In the genomic region with DNA sequence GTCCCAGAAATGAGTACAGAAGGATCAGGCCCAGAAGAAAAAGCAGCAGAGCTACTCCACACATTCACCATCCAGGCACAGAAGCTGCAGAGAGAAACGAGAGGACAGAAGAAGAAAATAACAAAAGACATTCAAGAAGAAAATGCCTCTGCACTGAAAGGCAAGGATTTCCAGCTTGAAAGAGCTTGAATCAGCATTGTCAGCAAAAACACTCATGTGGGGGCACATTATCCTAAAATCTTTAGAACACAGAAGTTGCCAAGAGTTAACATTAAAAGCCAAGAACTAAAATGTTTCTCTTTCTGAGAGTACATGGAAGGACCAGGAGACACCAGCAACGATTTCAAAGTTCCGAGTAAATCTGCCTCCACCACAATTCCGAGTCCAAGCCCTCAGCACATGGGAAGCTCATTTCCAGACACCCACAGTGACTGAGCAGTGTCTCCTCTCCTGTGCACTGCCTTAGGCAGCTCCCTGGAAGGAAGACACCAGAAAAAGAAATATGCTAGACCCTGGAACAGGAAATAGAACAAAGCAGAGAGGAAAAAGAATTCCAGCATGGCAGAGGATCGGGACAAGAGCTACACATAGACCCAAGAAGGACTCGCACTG, we compare ENCODE assay signal across 23 mouse cellular contexts.
DNase-seq lines count a peak whose midpoint lies in the region; ATAC-seq and TF ChIP-seq lines count a peak whose summit lies in the region.
"Had no signal": no experiment of that assay in that cellular context is flagged by ENCODE, and none has a peak within 500 bp of the region (broad histone marks: within the 10 kb centered on the region; RNA-seq: fewer than 3 reads in every experiment).

No protein-coding gene starts in this region.

- H3K27ac ChIP-seq in cerebellum, adult 2 months (ENCODE audit: insufficient read depth, low read length), result 0 out of 2 replicates have a peak overlapping the region, but pooled peaks have one; percentile 52
- H3K27ac ChIP-seq in left cerebral cortex, adult 2 months, result peak overlapping the region; percentile 36; the same call in 1 of the 2 replicates
- H3K27ac ChIP-seq in embryonic facial prominence, embryonic 13.5 days, result peak overlapping the region; percentile 45; the same call in 1 of the 2 replicates
- no peak overlapping the region for H3K27ac ChIP-seq in midbrain, embryonic 15.5 days
- H3K27ac ChIP-seq: forebrain, embryonic 13.5 days; heart, embryonic 15.5 days; hindbrain, embryonic 15.5 days had no signal

- no peaks in the 10 kb centered on the region for H3K27me3 ChIP-seq in cerebellum, adult 2 months (ENCODE audit: control insufficient read depth, insufficient read depth, low read length)
- no peaks in the 10 kb centered on the region for H3K27me3 ChIP-seq in embryonic facial prominence, embryonic 13.5 days
- H3K27me3 ChIP-seq in midbrain, embryonic 15.5 days (replicated peaks), result no peaks in the 10 kb centered on the region
- H3K27me3 ChIP-seq: forebrain, embryonic 13.5 days; heart, embryonic 15.5 days; hindbrain, embryonic 15.5 days; Patski had no signal

- H3K9ac ChIP-seq in embryonic facial prominence, embryonic 13.5 days, result no peak overlapping the region
- no peak overlapping the region for H3K9ac ChIP-seq in midbrain, embryonic 15.5 days
- H3K9ac ChIP-seq: forebrain, embryonic 13.5 days; heart, embryonic 15.5 days; hindbrain, embryonic 15.5 days had no signal

- DNase-seq in cerebellum, adult 2 months, result peak; percentile 31 to 43
- DNase-seq in cerebellum, postnatal 10 days, result no peak
- peak; percentile 17 to 42 for DNase-seq in frontal cortex, postnatal 36 days (ENCODE audit: low spot score in 2 of 2)
- no peak for DNase-seq in frontal cortex, postnatal 14 days (ENCODE audit: low spot score in 2 of 2)
- no peak for DNase-seq in left cerebral cortex, adult 2 months (ENCODE audit: extremely low spot score in 1 of 2, low spot score in 2 of 2)
- no peak for DNase-seq in left cerebral cortex, postnatal 14 days (ENCODE audit: low spot score in 2 of 2)
- DNase-seq: adrenal gland, postnatal 25 days; B cell, adult 2 months; cerebellum, adult 9-10 months; gastrocnemius, postnatal 10 days; heart, adult 18-20 months; heart, postnatal 14 days; kidney, adult 2 months had no signal

- WGBS in cerebellum, adult 2 months, result 41% methylated on average over 6 of the region's 6 CpGs
- 55% methylated on average over 6 of the region's 6 CpGs for WGBS in embryonic facial prominence, embryonic 13.5 days
- WGBS in midbrain, embryonic 15.5 days, result 60% methylated on average over 6 of the region's 6 CpGs

- ATAC-seq in embryonic facial prominence, embryonic 13.5 days (ENCODE audit: insufficient number of reproducible peaks, insufficient read depth, low FRiP score, low TSS enrichment, low read depth), result no peak
- no peak for ATAC-seq in midbrain, embryonic 15.5 days (replicated peaks)
- ATAC-seq: activated CD4-positive, CD25-positive, alpha-beta regulatory T cell, adult 4 months; CD4-positive, CD25-positive, alpha-beta regulatory T cell, adult 4 months; forebrain, embryonic 13.5 days; intestine, embryonic 16.5 days; Patski had no signal

- no peak for TF ChIP-seq POLR2A in cerebellum, adult 2 months (IDR thresholded peaks at IDR 0.05; ENCODE audit: borderline replicate concordance, insufficient read depth, low read length)

- H3K9me3 ChIP-seq in embryonic facial prominence, embryonic 13.5 days, result no peaks in the 10 kb centered on the region
- H3K9me3 ChIP-seq in midbrain, embryonic 15.5 days, result no peaks in the 10 kb centered on the region
- H3K9me3 ChIP-seq: forebrain, embryonic 13.5 days; heart, embryonic 15.5 days; hindbrain, embryonic 15.5 days had no signal

- no peaks in the 10 kb centered on the region for H3K36me3 ChIP-seq in embryonic facial prominence, embryonic 13.5 days
- no peaks in the 10 kb centered on the region for H3K36me3 ChIP-seq in midbrain, embryonic 15.5 days (replicated peaks)
- H3K36me3 ChIP-seq: heart, embryonic 15.5 days; hindbrain, embryonic 15.5 days had no signal

- H3K4me3 ChIP-seq in cerebellum, adult 2 months (replicated peaks; ENCODE audit: insufficient read depth, low read depth, low read length), result no peak overlapping the region
- no peak overlapping the region for H3K4me3 ChIP-seq in left cerebral cortex, adult 2 months
- no peak overlapping the region for H3K4me3 ChIP-seq in embryonic facial prominence, embryonic 13.5 days
- H3K4me3 ChIP-seq in midbrain, embryonic 15.5 days, result no peak overlapping the region
- H3K4me3 ChIP-seq: forebrain, embryonic 13.5 days; heart, embryonic 15.5 days; hindbrain, embryonic 15.5 days had no signal

- no peak for TF ChIP-seq CTCF in cerebellum, adult 2 months (IDR thresholded peaks at IDR 0.05; ENCODE audit: borderline replicate concordance, insufficient read depth, low read depth, low read length)
- no peak for TF ChIP-seq CTCF in left cerebral cortex, adult 2 months (IDR thresholded peaks at IDR 0.05)

- peaks cover 24% of the 10 kb centered on the region for H3K4me1 ChIP-seq in cerebellum, adult 2 months (ENCODE audit: control insufficient read depth, insufficient read depth, low read length)
- peaks cover 33% of the 10 kb centered on the region for H3K4me1 ChIP-seq in embryonic facial prominence, embryonic 13.5 days
- H3K4me1 ChIP-seq in midbrain, embryonic 15.5 days, result no peaks in the 10 kb centered on the region
- H3K4me1 ChIP-seq: forebrain, embryonic 13.5 days; hindbrain, embryonic 15.5 days had no signal

- intact Hi-C loops in left cerebral cortex, adult 2 months (cut with DNase I), result no loop called here
- intact Hi-C loops in left cerebral cortex, postnatal 14 days (cut with DNase I), result no loop called here

- H3K4me2 ChIP-seq in embryonic facial prominence, embryonic 13.5 days, result no peak overlapping the region
- H3K4me2 ChIP-seq in midbrain, embryonic 15.5 days, result no peak overlapping the region
- H3K4me2 ChIP-seq: forebrain, embryonic 13.5 days; heart, embryonic 11.5 days; heart, embryonic 15.5 days; hindbrain, embryonic 15.5 days had no signal

Comparison
In these comparisons a context has a peak if more than half of its experiments do, and no peak if none do; other contexts are left out.
1. DNase-seq: peak in cerebellum, adult 2 months (2 of 2) and frontal cortex, postnatal 36 days (2 of 2); none in cerebellum, postnatal 10 days (0 of 2), frontal cortex, postnatal 14 days (0 of 2), left cerebral cortex, adult 2 months (0 of 2) and left cerebral cortex, postnatal 14 days (0 of 2).